ENCODE assay signal across 21 mouse cellular contexts in genomic region chr5:5540385-5540784, GRCm38 (mm10). TPM values are rescaled to one million over a fixed set of nuclear protein-coding genes. Genes with fewer than 3 reads are reported as not detected.
DNase-seq lines count a peak whose midpoint lies in the region; ATAC-seq and TF ChIP-seq lines count a peak whose summit lies in the region.
"Had no signal": no experiment of that assay in that cellular context is flagged by ENCODE, and none has a peak within 500 bp of the region (broad histone marks: within the 10 kb centered on the region; RNA-seq: fewer than 3 reads in every experiment).

No protein-coding gene starts in this region.

- no peaks in the 10 kb centered on the region for H3K4me1 ChIP-seq in midbrain, embryonic 11.5 days (ENCODE audit: control insufficient read depth, insufficient read depth, low read length)
- H3K4me1 ChIP-seq in midbrain, embryonic 10.5 days = peaks cover 2% of the 10 kb centered on the region; the same call in 1 of the 2 replicates
- no peaks in the 10 kb centered on the region for H3K4me1 ChIP-seq in forebrain, embryonic 16.5 days (replicated peaks; ENCODE audit: control insufficient read depth, insufficient read depth, low read length)
- H3K4me1 ChIP-seq: embryonic facial prominence, embryonic 12.5 days; forebrain, embryonic 15.5 days; heart, embryonic 15.5 days; hindbrain, embryonic 13.5 days had no signal

- no peaks in the 10 kb centered on the region for H3K79me2 ChIP-seq in myocyte (ENCODE audit: control insufficient read depth, insufficient read depth)

- no peak for ATAC-seq in midbrain, embryonic 11.5 days (ENCODE audit: low FRiP score)
- ATAC-seq in forebrain, embryonic 16.5 days = no peak
- ATAC-seq: forebrain, embryonic 15.5 days; hindbrain, postnatal 0 days had no signal

- H3K9me3 ChIP-seq in midbrain, embryonic 11.5 days (ENCODE audit: control insufficient read depth, low read length) = no peaks in the 10 kb centered on the region
- H3K9me3 ChIP-seq in midbrain, embryonic 10.5 days (replicated peaks) = 0 out of 2 replicates have a peak, but pooled peaks cover 3% of the 10 kb centered on the region
- no peaks in the 10 kb centered on the region for H3K9me3 ChIP-seq in forebrain, embryonic 16.5 days (ENCODE audit: control insufficient read depth, low read length)
- H3K9me3 ChIP-seq: embryonic facial prominence, embryonic 12.5 days; forebrain, embryonic 15.5 days; heart, embryonic 15.5 days; hindbrain, embryonic 13.5 days had no signal

- no peak overlapping the region for H3ac ChIP-seq in myocyte (ENCODE audit: control insufficient read depth, insufficient read length)

- TF ChIP-seq POLR2A in myocyte (IDR thresholded peaks at IDR 0.05; ENCODE audit: insufficient read length, low read depth) = no peak

- H3K9ac ChIP-seq in midbrain, embryonic 11.5 days (ENCODE audit: low read length) = no peak overlapping the region
- no peak overlapping the region for H3K9ac ChIP-seq in forebrain, embryonic 16.5 days (replicated peaks; ENCODE audit: low read depth, low read length)
- H3K9ac ChIP-seq: embryonic facial prominence, embryonic 12.5 days; forebrain, embryonic 15.5 days; heart, embryonic 15.5 days; hindbrain, embryonic 13.5 days had no signal

- WGBS in midbrain, embryonic 11.5 days = 50% methylated on average over 3 of the region's 3 CpGs
- 55% methylated on average over 3 of the region's 3 CpGs for WGBS in midbrain, embryonic 10.5 days
- 49% methylated on average over 3 of the region's 3 CpGs for WGBS in forebrain, embryonic 16.5 days

- H3K4me2 ChIP-seq in midbrain, embryonic 11.5 days = no peak overlapping the region
- peak overlapping the region; percentile 22 for H3K4me2 ChIP-seq in myocyte (ENCODE audit: low read depth)
- no peak overlapping the region for H3K4me2 ChIP-seq in forebrain, embryonic 16.5 days (ENCODE audit: low read length)
- H3K4me2 ChIP-seq: embryonic facial prominence, embryonic 12.5 days; forebrain, embryonic 15.5 days; heart, embryonic 11.5 days; heart, embryonic 15.5 days; hindbrain, embryonic 13.5 days had no signal

- DNase-seq in midbrain, embryonic 11.5 days (ENCODE audit: low spot score, missing footprints) = peak; percentile 49
- DNase-seq in midbrain, embryonic 10.5 days (ENCODE audit: low spot score) = no peak
- peak; percentile 17 for DNase-seq in ES-CJ7 (ENCODE audit: low read depth, low spot score)
- peak; percentile 75 for DNase-seq in R1 (ENCODE audit: low read depth, low spot score)
- DNase-seq in spleen, postnatal 36 days (ENCODE audit: low spot score in 2 of 2) = no peak
- DNase-seq: adrenal gland, adult 8-10 months; cerebellum, adult 11 months; cerebellum, adult 8-10 months; cerebellum, postnatal 14 days; gastrocnemius, postnatal 10 days; heart, adult 18-20 months; heart, postnatal 14 days had no signal

- H3K36me3 ChIP-seq in midbrain, embryonic 11.5 days (ENCODE audit: control insufficient read depth, insufficient read depth, low read length) = peaks cover 9% of the 10 kb centered on the region
- H3K36me3 ChIP-seq in midbrain, embryonic 10.5 days = peaks cover 91% of the 10 kb centered on the region
- H3K36me3 ChIP-seq in myocyte (ENCODE audit: control insufficient read depth, insufficient read depth) = peaks cover 16% of the 10 kb centered on the region
- H3K36me3 ChIP-seq in forebrain, embryonic 16.5 days (ENCODE audit: control insufficient read depth, insufficient read depth) = peaks cover 21% of the 10 kb centered on the region

- H3K27ac ChIP-seq in midbrain, embryonic 11.5 days (ENCODE audit: low read depth, low read length) = no peak overlapping the region
- no peak overlapping the region for H3K27ac ChIP-seq in midbrain, embryonic 10.5 days (replicated peaks)
- H3K27ac ChIP-seq in forebrain, embryonic 16.5 days (ENCODE audit: low read length) = no peak overlapping the region
- H3K27ac ChIP-seq: embryonic facial prominence, embryonic 12.5 days; forebrain, embryonic 15.5 days; heart, embryonic 15.5 days; hindbrain, embryonic 13.5 days; hindbrain, postnatal 0 days had no signal

- no peaks in the 10 kb centered on the region for H3K27me3 ChIP-seq in midbrain, embryonic 11.5 days (ENCODE audit: control insufficient read depth, insufficient read depth, low read length)
- H3K27me3 ChIP-seq in midbrain, embryonic 10.5 days (ENCODE audit: low read depth, poor library complexity, severe bottlenecking) = no peaks in the 10 kb centered on the region
- no peaks in the 10 kb centered on the region for H3K27me3 ChIP-seq in myocyte (ENCODE audit: control insufficient read depth, insufficient read depth, insufficient read length)
- no peaks in the 10 kb centered on the region for H3K27me3 ChIP-seq in forebrain, embryonic 16.5 days (replicated peaks; ENCODE audit: control insufficient read depth, insufficient read depth, low read length)
- H3K27me3 ChIP-seq: CH12.LX; embryonic facial prominence, embryonic 12.5 days; forebrain, embryonic 15.5 days; heart, embryonic 15.5 days; hindbrain, embryonic 13.5 days had no signal

- H3K4me3 ChIP-seq in midbrain, embryonic 11.5 days (ENCODE audit: low read depth, low read length) = no peak overlapping the region
- no peak overlapping the region for H3K4me3 ChIP-seq in midbrain, embryonic 10.5 days
- no peak overlapping the region for H3K4me3 ChIP-seq in myocyte
- H3K4me3 ChIP-seq in forebrain, embryonic 16.5 days (replicated peaks; ENCODE audit: low read length) = no peak overlapping the region
- H3K4me3 ChIP-seq: embryonic facial prominence, embryonic 12.5 days; forebrain, embryonic 15.5 days; heart, embryonic 15.5 days; hindbrain, embryonic 13.5 days had no signal

TF ChIP-seq in myocyte, 11 proteins besides CTCF, POLR2A, EP300 and RAD21:
- TF ChIP-seq USF1 (IDR thresholded peaks at IDR 0.05; ENCODE audit: low read depth) (no peak), SRF (IDR thresholded peaks at IDR 0.05; ENCODE audit: control insufficient read depth, insufficient read length, low read depth) (no peak), E2F4 (IDR thresholded peaks at IDR 0.05; ENCODE audit: insufficient read depth) (no peak), REST (IDR thresholded peaks at IDR 0.05; ENCODE audit: insufficient read depth, insufficient read length) (no peak), TCF3 (IDR thresholded peaks at IDR 0.05; ENCODE audit: insufficient read length, low read depth) (no peak), MAX (IDR thresholded peaks at IDR 0.05; ENCODE audit: low read depth) (no peak)

RNA-seq across cellular contexts. Expression of gene Gtpbp10, which starts 19.0 kb away (rescaled TPM):
- 37.2 and 40.0 TPM in 2 replicates for polyA plus RNA-seq in midbrain, embryonic 11.5 days (2014; fragmentation: Nextera tagmentation; extraction: Ambion mirVana)
- polyA plus RNA-seq in midbrain, embryonic 10.5 days (2016; fragmentation: Nextera tagmentation; extraction: Ambion mirVana) = 34.2 and 34.7 TPM in 2 replicates
- polyA plus RNA-seq in myocyte (2012; fragmentation: generic; extraction: Trizol) = 4.6 TPM
- polyA plus RNA-seq in forebrain, embryonic 16.5 days (2015; fragmentation: Nextera tagmentation; extraction: Ambion mirVana) = 26.7 and 27.6 TPM in 2 replicates

RNA-seq across cellular contexts. Expression of gene Cldn12, which starts 25.6 kb away (rescaled TPM):
- 26.0 and 27.1 TPM in 2 replicates for polyA plus RNA-seq in midbrain, embryonic 11.5 days (2014; fragmentation: Nextera tagmentation; extraction: Ambion mirVana)
- polyA plus RNA-seq in midbrain, embryonic 10.5 days (2016; fragmentation: Nextera tagmentation; extraction: Ambion mirVana) = 34.7 and 35.4 TPM in 2 replicates
- 15.0 TPM for polyA plus RNA-seq in myocyte (2012; fragmentation: generic; extraction: Trizol)
- 15.8 and 20.2 TPM in 2 replicates for polyA plus RNA-seq in forebrain, embryonic 16.5 days (2015; fragmentation: Nextera tagmentation; extraction: Ambion mirVana)

RNA-seq across cellular contexts. Expression of gene Gm8773, which starts 33.2 kb away (rescaled TPM):
- 4.5 and 4.7 TPM in 2 replicates for polyA plus RNA-seq in midbrain, embryonic 11.5 days (2014; fragmentation: Nextera tagmentation; extraction: Ambion mirVana)
- 2.9 and 3.8 TPM in 2 replicates for polyA plus RNA-seq in midbrain, embryonic 10.5 days (2016; fragmentation: Nextera tagmentation; extraction: Ambion mirVana)
- polyA plus RNA-seq in myocyte (2012; fragmentation: generic; extraction: Trizol) = 0.44 TPM
- polyA plus RNA-seq in forebrain, embryonic 16.5 days (2015; fragmentation: Nextera tagmentation; extraction: Ambion mirVana) = 9.4 and 12.0 TPM in 2 replicates

Comparison
In these comparisons a context has a peak if more than half of its experiments do, and no peak if none do; other contexts are left out.
1. DNase-seq: peak in midbrain, embryonic 11.5 days (single experiment), ES-CJ7 (single experiment) and R1 (single experiment); none in midbrain, embryonic 10.5 days (single experiment) and spleen, postnatal 36 days (0 of 2).